Mouse (Mus musculus) liver, adult 2 months (tissue): ENCODE results near the gene Il18.

Experiments used
- CTCF ChIP-seq: fragments of 200-500 bp; IDR thresholded peaks from 2 replicates; pipeline ENCODE4 v1.5.1; 2011; ENCODE audit warnings: low read depth, low read length, control low read depth
- POLR2A ChIP-seq: fragments of 200-500 bp; IDR thresholded peaks from 2 replicates; pipeline ENCODE4 v1.6.1; 2011; ENCODE audit warnings: low read length, control low read depth; ENCODE audit not compliant: insufficient read depth; ENCODE audit errors: extremely low read depth

DNA sequence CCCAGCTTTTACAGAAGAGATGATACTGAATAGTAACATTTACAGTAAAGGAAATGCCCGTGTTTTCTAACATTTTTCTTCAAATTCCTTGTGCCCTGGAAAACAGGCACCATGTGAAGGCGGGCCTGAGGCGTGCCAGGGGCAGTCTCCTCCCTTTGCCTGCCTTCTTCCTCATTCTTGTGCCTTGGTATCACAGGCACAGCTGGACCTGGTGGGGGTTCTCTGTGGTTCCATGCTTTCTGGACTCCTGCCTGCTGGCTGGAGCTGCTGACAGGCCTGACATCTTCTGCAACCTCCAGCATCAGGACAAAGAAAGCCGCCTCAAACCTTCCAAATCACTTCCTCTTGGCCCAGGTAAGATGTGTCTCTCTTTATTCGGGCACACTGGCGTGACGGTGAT, 10.5 kb downstream of the Il18 start:
- no peak for TF ChIP-seq CTCF
- no peak for TF ChIP-seq POLR2A
